Mouse (Mus musculus): ENCODE measurements around the gene Plac8. TPM values are rescaled to one million over a fixed set of nuclear protein-coding genes. Genes with fewer than 3 reads are reported as not detected.

The Plac8 gene
- polyA plus RNA-seq, 1 experiment: 35.8 TPM

DNA sequence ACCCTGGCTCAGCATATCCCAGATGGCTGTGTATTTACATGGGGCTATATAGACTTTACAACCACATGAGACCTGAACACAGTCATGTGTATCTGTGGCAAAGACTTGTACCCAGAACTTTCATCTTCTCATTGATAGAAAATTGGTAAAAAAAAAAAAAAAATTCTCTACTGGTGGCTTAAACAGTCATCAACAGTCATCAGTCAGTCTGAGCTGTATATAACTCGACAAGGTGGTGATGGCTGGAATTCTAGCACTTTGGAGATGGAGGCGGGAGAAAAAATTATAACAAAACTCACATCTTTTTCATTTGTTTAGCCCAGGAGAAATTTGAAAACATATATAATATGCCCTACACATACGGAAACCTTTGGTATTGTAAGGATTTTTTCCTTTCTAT is 3.2 kb downstream of the Plac8 start:
- H3ac ChIP-seq (ENCODE audit: control insufficient read depth, insufficient read length, low read depth): no peak overlapping the region
- TF ChIP-seq MYOD1 (IDR thresholded peaks at IDR 0.05; ENCODE audit: control insufficient read depth, insufficient read length, low read depth) (no peak), CEBPB (IDR thresholded peaks at IDR 0.05; ENCODE audit: low read depth) (no peak), USF1 (IDR thresholded peaks at IDR 0.05; ENCODE audit: low read depth) (no peak), CTCF (IDR thresholded peaks at IDR 0.05; ENCODE audit: control insufficient read depth, insufficient read depth, insufficient read length) (no peak), MYOG (IDR thresholded peaks at IDR 0.05; ENCODE audit: control insufficient read depth, extremely low read depth, insufficient read length) (no peak), FOSL1 (IDR thresholded peaks at IDR 0.05; ENCODE audit: insufficient read depth, low read length, poor library complexity, severe bottlenecking) (no peak), MAX (IDR thresholded peaks at IDR 0.05) (no peak)
- H3K79me3 ChIP-seq (ENCODE audit: low read depth): no peaks in the 10 kb centered on the region

GRCm38 (mm10) chr5:100568177-100568576 is 3.9 kb downstream of the Plac8 start:
- Histone ChIP-seq H3K79me2 (ENCODE audit: control insufficient read depth, insufficient read depth) (no peaks in the 10 kb centered on the region), H3K27me3 (ENCODE audit: control insufficient read depth, insufficient read depth, insufficient read length) (no peaks in the 10 kb centered on the region), H3K79me3 (ENCODE audit: low read depth) (no peaks in the 10 kb centered on the region), H3K36me3 (ENCODE audit: control insufficient read depth, insufficient read depth) (no peaks in the 10 kb centered on the region), H3ac (ENCODE audit: control insufficient read depth, insufficient read length, low read depth) (no peak overlapping the region), H3K4me3 (ENCODE audit: insufficient read depth, poor library complexity, severe bottlenecking) (no peak overlapping the region)
- TF ChIP-seq USF1 (IDR thresholded peaks at IDR 0.05; ENCODE audit: low read depth): no peak
- TF ChIP-seq FOSL1 (IDR thresholded peaks at IDR 0.05; ENCODE audit: insufficient read depth, low read length, poor library complexity, severe bottlenecking): no peak

More for the DNA sequence above, 3.2 kb downstream of the Plac8 start:
- H3K79me2 ChIP-seq (ENCODE audit: control insufficient read depth, insufficient read depth): no peaks in the 10 kb centered on the region
- H3K36me3 ChIP-seq (ENCODE audit: control insufficient read depth, insufficient read depth): no peaks in the 10 kb centered on the region
- H3K27me3 ChIP-seq (ENCODE audit: control insufficient read depth, insufficient read depth, insufficient read length): no peaks in the 10 kb centered on the region
- H3K4me3 ChIP-seq (ENCODE audit: insufficient read depth, poor library complexity, severe bottlenecking): no peak overlapping the region

GRCm38 (mm10) chr5:100567258-100568032 is 4.6 kb downstream of the Plac8 start:
- TF ChIP-seq MYOG (IDR thresholded peaks at IDR 0.05; ENCODE audit: control insufficient read depth, extremely low read depth, insufficient read length) (no peak), FOSL1 (IDR thresholded peaks at IDR 0.05; ENCODE audit: insufficient read depth, low read length, poor library complexity, severe bottlenecking) (no peak), MAX (IDR thresholded peaks at IDR 0.05) (no peak), MYOD1 (IDR thresholded peaks at IDR 0.05; ENCODE audit: control insufficient read depth, insufficient read length, low read depth) (no peak), CEBPB (IDR thresholded peaks at IDR 0.05; ENCODE audit: low read depth) (no peak), CTCF (IDR thresholded peaks at IDR 0.05; ENCODE audit: control insufficient read depth, insufficient read depth, insufficient read length) (no peak), USF1 (IDR thresholded peaks at IDR 0.05; ENCODE audit: low read depth) (no peak)
- H3K27me3 ChIP-seq (ENCODE audit: control insufficient read depth, insufficient read depth, insufficient read length): no peaks in the 10 kb centered on the region
- no peak overlapping the region for H3ac ChIP-seq (ENCODE audit: control insufficient read depth, insufficient read length, low read depth)
- H3K79me2 ChIP-seq (ENCODE audit: control insufficient read depth, insufficient read depth): no peaks in the 10 kb centered on the region
- H3K4me3 ChIP-seq (ENCODE audit: insufficient read depth, poor library complexity, severe bottlenecking): no peak overlapping the region
- H3K36me3 ChIP-seq (ENCODE audit: control insufficient read depth, insufficient read depth): no peaks in the 10 kb centered on the region
- no peaks in the 10 kb centered on the region for H3K79me3 ChIP-seq (ENCODE audit: low read depth)

DNA sequence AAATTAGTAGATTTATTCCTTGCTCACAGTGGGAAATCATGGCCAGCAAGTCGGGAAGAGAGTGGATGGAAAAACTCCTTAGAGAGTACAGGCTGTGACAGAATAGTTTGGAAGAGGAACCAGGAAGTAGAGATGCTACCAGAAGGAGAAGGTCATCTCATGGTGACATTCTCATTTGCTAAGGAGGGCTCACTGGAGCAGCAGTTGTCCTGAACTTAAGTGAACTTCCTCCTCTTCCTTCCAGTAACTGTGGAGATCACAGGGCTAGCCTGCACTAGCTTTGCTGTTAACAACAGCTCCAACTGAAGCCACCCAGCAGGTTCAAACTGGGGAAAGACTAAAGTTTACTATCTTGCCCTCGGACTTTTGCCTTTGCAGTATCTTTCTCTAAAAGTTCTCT is 5.2 kb downstream of the Plac8 start:
- no peak overlapping the region for H3K4me3 ChIP-seq (ENCODE audit: insufficient read depth, poor library complexity, severe bottlenecking)
- H3K27me3 ChIP-seq (ENCODE audit: control insufficient read depth, insufficient read depth, insufficient read length): no peaks in the 10 kb centered on the region
- TF ChIP-seq MYOD1 (IDR thresholded peaks at IDR 0.05; ENCODE audit: control insufficient read depth, insufficient read length, low read depth): no peak
- no peaks in the 10 kb centered on the region for H3K79me3 ChIP-seq (ENCODE audit: low read depth)
- no peak overlapping the region for H3ac ChIP-seq (ENCODE audit: control insufficient read depth, insufficient read length, low read depth)
- no peaks in the 10 kb centered on the region for H3K36me3 ChIP-seq (ENCODE audit: control insufficient read depth, insufficient read depth)
- no peaks in the 10 kb centered on the region for H3K79me2 ChIP-seq (ENCODE audit: control insufficient read depth, insufficient read depth)

DNA sequence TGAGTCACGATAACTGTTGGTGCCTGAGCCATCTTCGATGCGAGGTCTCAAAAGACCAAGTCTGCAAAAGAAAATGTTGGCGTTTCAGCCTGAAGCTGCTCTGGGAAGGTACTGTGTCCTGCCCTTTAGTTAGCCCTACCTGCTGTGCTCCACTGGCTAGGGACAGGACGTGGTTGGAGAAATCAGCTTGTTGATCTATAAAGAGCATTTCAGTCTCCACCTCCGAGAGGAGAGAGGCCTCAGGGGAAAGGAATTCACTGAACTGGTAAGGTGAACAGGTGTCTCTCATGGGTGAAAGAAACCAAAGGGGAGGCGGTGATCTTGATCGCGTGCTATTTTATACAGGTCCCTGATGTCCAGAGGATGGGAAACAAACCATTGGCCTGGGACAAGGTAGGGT is 9.3 kb downstream of the Plac8 start:
- no peak overlapping the region for H3K4me3 ChIP-seq (ENCODE audit: insufficient read depth, poor library complexity, severe bottlenecking)
- H3ac ChIP-seq (ENCODE audit: control insufficient read depth, insufficient read length, low read depth): no peak overlapping the region
- H3K79me2 ChIP-seq (ENCODE audit: control insufficient read depth, insufficient read depth): no peaks in the 10 kb centered on the region
- no peaks in the 10 kb centered on the region for H3K79me3 ChIP-seq (ENCODE audit: low read depth)
- TF ChIP-seq CTCF (IDR thresholded peaks at IDR 0.05; ENCODE audit: control insufficient read depth, insufficient read depth, insufficient read length) (no peak), CEBPB (IDR thresholded peaks at IDR 0.05; ENCODE audit: low read depth) (no peak), MYOG (IDR thresholded peaks at IDR 0.05; ENCODE audit: control insufficient read depth, extremely low read depth, insufficient read length) (no peak), USF1 (IDR thresholded peaks at IDR 0.05; ENCODE audit: low read depth) (no peak), MAX (IDR thresholded peaks at IDR 0.05) (no peak), MYOD1 (IDR thresholded peaks at IDR 0.05; ENCODE audit: control insufficient read depth, insufficient read length, low read depth) (no peak), FOSL1 (IDR thresholded peaks at IDR 0.05; ENCODE audit: insufficient read depth, low read length, poor library complexity, severe bottlenecking) (no peak)
- H3K27me3 ChIP-seq (ENCODE audit: control insufficient read depth, insufficient read depth, insufficient read length): no peaks in the 10 kb centered on the region
- H3K36me3 ChIP-seq (ENCODE audit: control insufficient read depth, insufficient read depth): no peaks in the 10 kb centered on the region

DNA sequence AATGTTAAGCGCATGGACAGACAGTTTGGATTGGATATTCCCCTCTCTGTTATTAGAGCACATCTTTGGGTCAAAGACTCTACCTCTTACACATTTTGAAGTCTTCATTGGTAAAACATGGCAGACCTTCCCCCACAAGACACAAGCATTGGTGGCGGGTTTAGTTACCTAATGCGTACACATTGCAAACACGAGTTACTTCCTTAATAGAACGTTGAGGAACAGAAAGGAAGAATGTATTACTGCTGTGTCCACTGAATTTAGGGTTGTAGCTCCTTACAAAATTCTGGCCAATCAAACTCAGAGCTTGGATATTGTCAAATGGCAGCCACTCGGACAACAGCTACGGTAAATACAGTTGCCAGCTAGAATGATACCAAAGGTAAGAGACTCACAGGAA is 12.7 kb downstream of the Plac8 start:
- Histone ChIP-seq H3K79me3 (ENCODE audit: low read depth) (no peaks in the 10 kb centered on the region), H3K4me3 (ENCODE audit: insufficient read depth, poor library complexity, severe bottlenecking) (no peak overlapping the region), H3K36me3 (ENCODE audit: control insufficient read depth, insufficient read depth) (no peaks in the 10 kb centered on the region), H3K79me2 (ENCODE audit: control insufficient read depth, insufficient read depth) (no peaks in the 10 kb centered on the region), H3K27me3 (ENCODE audit: control insufficient read depth, insufficient read depth, insufficient read length) (no peaks in the 10 kb centered on the region), H3ac (ENCODE audit: control insufficient read depth, insufficient read length, low read depth) (no peak overlapping the region)
- TF ChIP-seq MAX (IDR thresholded peaks at IDR 0.05) (no peak), CTCF (IDR thresholded peaks at IDR 0.05; ENCODE audit: control insufficient read depth, insufficient read depth, insufficient read length) (no peak), CEBPB (IDR thresholded peaks at IDR 0.05; ENCODE audit: low read depth) (no peak), MYOG (IDR thresholded peaks at IDR 0.05; ENCODE audit: control insufficient read depth, extremely low read depth, insufficient read length) (no peak), FOSL1 (IDR thresholded peaks at IDR 0.05; ENCODE audit: insufficient read depth, low read length, poor library complexity, severe bottlenecking) (no peak), USF1 (IDR thresholded peaks at IDR 0.05; ENCODE audit: low read depth) (no peak), MYOD1 (IDR thresholded peaks at IDR 0.05; ENCODE audit: control insufficient read depth, insufficient read length, low read depth) (no peak)
